Mouse (Mus musculus) cerebellum, postnatal 36 days (tissue): Measurements from ENCODE around the gene Chd5.

Experiments
- DNase-seq, 2 experiments: peaks; one replicate each; pipeline ENCODE4 v3.0.0; 2021 to 2022; ENCODE audit warnings: mixed read lengths in 2 of 2

The Chd5 gene

DNA sequence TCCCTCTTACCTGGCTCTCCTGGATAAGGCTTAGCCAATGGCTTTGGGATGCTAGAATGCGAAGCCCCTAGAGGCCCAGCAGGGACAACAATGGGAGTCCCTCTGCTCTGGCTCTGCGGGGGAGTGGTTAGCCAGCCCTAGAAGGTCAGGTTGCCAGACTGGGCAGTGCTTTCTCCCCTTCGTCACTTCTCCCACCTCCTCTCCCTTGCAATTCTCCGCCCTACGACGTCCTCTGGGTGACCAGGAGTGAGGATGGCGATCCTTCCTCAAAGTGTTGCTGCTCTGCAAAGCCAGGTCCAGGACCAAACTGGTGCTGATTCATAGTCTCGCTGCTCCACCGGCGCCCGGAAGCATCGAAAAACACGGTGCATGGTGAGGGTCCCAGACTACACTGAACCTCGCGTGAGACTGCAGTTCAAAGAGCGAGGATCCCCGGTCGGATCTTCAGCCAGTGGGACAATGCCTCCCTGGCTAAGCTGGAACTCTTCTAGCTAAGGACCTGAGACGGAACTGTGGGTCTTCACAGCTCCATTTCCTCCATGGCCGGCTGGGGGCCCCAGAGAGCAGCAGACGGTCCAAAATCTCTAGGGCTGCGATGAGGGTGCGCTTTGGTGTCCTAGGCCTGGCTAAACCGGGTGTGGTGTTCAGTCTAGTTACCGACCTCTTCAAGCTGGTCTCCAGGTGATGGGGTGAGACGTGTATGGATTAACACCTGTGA, 19.8 kb upstream of the Chd5 start, which contains the start of gene Rnf207:
Gene Rnf207 (minus strand): TSS at position 477 of the 718 bp plus-strand sequence.
- peak; percentile 72 for DNase-seq

DNA sequence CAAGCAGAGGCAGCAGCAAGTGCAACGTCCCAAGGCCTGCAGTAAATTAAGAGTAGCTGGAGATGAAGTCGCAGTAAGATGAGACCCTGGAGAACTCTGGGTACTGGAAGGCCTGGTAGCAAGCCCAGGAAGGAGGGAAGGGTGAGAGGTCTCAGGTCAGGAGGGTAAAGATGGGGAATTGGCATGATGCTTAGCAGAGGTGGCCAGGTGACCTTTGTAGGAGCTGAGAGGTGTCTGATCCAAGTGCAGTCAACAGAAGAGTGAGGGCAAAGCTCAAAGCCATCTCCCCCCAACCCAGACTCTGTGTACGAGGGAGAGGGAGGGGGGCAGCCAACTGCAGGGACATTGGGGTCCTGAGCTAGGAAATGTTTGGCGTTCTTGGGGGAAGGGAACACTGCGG, 17.0 kb upstream of the Chd5 start:
- DNase-seq: no peak

DNA sequence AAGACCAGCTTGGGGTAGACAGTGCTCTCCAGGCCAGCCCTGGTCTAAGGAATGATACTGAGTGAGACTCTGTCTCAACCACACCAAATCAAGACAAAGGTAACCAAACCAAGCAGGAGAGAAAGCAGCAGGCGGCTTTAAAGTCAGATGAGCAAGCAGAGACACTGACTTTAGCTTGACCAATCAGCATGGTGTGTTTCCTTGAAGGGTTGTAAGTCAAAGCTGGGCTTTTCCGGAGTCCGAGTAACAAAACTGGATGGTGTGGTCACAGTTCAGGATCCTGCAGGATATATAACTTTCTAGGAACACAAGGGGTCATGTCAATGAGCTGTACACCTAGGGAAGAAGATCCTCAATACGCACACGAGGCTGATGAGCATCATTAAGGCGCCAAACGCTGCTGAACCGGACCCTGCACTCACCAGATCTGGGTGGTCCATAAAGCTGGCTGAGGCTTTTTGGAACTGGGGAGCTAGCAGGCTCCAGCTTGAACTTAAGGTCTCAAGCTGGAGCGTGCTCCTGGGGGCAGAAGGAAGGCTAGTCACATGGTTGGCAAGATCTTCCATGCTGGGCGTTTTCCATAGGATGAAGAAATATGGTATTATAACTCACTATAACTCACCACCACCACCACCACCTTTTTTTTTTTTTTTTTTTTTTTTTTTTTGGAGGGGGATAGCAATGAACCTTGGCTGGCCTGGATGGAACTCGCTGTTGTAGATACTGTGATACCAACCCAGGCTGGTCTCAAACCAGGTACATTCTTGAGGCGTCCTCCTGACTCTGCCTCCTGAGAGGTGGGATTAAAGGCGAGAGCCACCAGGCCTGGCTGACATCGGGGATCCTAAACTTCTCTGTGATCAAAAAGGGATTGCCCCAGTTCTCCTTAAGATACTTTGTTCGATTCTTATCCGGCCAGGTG, 13.5 kb upstream of the Chd5 start:
- no peak for DNase-seq

DNA sequence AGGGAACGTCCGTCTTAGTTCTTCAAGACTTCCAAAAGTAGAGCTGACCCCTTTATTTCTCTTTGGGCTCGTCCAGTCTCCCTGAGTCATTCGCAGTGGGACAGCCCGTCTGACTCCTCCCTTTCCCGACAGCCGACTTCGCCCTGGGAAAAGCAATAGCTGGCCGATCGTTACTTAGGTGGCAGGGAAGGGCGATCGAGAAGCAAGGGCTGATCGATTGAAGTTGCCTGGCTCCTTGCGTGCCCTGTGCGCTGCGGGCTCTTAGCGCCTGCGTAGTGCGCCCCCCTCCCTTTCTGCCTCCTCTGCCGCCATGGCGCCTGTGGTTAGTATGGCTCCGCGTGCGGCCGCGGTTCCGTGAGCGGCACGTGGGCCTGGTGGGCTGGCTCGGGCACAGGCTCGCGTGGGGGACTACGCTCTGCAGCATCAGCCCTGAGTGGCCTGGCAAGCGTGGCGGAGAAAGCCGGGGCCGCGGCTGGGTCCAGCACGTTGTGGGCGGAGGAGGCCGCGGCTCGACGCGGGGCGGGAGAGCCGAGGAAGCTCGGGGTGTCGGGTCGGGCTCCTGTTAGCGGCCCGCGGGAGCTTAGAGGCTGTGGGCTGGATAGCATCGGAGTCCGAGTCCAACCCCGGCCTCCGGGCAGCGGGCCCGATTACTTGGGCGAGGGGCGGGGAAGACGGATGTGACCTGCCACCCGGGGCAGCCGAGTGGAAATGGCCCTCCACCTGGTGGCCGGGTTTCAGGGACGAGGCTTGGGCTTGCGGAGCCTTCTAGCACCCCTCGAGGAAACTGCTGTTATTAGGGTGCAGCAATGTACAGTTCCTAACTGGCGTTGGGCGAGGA, 12.7 kb upstream of the Chd5 start, which contains the start of gene Rpl22:
Gene Rpl22 (plus strand): TSS at position 169 of the 838 bp plus-strand sequence.
- peak; percentile 93 to 95 for DNase-seq

DNA sequence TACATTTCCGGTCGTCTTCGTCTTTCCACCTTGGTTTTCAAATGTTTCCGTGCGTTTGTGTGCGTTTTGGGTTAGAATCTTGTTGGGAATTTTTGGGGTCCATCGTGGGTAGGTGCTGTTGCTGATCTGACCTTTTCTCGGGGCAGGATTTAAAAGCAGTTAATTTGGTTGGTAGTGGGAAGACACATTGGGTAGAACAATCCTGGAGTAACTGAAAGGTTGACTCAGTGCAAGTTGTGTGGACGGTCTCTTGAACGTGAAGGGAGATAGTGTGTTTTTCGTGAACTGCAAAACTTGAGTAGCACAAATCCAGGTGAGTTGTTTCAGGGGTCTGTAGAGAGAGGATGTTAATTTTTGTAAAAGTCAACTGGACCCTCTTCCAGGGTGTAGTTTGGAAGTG, 11.9 kb upstream of the Chd5 start:
- no peak for DNase-seq

DNA sequence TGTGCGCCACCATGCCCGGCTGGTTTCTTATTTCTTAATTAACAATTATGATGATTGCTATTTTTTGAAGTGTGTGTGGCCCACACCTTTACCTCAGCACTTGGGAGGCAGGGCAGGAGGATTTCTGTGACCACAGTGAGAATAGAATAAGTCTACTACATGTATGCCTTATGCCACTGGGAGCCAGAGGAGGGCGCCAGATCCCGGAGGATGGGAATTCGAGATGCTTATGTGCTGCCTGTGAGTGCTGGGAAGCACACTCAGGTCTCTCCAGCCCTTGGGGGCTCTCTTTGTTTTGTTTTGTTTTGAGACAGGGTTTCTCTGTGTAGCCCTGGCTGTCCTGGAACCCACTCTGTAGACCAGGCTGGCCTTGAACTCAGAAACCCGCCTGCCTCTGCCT, 9.8 kb upstream of the Chd5 start:
- DNase-seq: peak in 1 of 2 experiments; percentile 61

DNA sequence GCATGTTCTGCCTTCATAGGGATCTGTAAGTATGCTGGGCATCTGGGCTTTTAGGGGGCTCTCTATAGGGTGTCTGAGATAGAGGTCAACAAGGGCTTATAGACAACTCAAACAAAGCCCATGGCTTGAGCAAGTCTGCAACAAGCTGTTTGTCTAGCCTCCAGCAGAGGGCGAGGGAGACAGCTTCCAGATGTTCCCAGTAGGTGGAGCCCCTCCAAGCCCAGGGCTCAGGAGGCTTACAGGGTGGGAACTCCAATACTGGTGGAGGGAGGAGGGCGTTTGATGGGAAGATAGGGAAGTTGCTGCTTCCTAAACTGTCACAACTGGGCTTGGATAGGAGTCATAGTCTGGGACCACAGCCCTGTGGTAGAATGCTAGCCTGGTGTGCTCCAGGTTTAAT, 5.5 kb upstream of the Chd5 start:
- DNase-seq: no peak

DNA sequence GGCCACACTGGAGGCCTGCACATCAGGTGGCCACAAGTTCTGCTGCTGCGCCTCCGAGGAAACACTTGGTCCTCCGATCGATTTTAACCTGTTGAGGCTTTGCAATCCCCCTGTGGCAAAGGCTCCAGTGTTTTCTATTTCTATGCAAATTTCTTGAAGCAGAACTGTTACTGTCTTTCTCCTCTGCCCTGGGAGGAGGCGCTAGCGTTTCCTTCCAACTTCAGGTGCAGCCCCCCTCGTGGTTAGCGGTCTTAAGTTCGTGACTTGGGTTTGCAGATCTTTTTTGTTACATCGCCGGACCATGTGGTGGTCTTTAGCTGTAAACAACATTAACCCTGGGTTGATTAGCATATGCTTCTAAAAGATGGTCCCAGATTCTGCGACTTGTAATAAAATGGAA, 4.9 kb upstream of the Chd5 start:
- DNase-seq: no peak

DNA sequence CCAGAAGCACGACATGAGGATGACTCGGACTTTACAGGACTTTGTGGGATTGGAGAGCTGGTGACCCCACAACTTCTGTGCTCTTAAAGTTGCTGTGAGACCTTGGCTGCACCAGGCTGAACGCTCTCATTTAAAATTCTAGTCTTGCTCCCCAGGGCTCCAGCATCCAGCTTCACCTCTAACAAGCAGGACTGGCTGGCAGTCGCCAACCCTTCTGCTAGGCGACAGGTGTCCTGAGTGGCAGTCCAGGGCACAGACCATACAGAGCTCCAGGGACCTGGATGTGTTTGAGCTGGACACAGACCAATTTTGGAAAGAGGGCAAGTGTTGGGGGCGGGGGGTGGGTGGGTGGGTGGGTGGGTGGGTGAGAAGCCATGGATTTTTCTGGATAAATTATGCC, 679 bp upstream of the Chd5 start:
- DNase-seq: no peak

DNA sequence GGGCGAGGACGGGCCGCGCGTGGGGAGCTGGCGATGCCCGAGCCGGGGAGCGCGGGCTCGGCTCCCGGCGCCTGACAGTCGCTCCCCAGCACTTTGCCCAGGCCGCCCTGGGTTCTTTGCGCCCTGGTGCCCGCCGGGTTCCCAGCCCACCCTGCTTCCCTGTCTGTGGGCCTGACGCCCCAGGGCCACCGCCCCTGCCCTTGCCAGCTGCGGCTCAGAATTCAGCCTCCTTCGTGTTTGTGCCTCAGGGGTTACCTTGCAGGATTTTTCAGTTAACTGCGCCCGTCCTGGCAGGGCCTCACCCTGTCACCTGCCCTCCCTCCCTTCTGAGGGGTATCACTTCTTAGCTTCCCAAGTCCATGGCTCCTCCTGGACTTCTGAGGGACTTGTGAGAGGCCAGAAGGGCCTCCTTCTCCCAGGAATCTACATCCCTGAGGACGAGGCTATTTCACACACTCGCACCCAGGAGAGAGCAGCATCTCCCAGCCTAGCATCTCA, 891 bp downstream of the Chd5 start:
- no peak for DNase-seq

DNA sequence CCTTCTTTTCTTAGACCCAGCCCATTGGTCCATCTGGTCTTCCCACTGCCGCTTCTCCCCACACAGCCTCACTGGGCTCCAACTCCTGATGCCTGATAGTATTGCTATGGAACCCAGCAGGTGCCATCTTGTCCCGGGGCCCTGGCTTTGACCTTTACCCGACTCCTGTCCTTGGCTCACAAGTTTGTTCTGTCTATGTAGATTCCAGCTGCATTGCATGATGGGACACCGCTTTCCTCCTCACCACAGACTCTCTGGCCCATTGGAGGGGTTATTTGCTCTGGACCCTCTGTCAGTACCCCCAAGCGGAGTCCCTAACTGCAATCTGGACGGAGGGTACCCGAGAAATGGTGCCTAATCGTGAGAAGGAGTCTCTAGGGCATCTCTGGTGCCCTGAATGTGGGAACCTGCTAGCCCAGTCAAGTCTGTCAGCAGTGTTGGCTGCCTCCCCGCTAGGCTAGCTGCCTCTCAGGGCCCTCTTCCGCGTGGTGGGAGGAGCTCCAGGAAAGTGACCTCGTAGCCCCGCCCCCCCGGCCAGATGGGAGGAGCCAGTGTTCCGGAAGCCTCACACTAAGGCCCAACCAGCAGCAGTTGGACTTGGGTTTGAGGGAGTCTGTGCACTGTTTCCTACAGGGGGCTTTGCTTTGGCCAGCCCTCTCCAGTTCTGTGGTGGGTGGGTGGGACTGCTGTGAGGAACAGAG, 2.3 kb downstream of the Chd5 start:
- DNase-seq: no peak

DNA sequence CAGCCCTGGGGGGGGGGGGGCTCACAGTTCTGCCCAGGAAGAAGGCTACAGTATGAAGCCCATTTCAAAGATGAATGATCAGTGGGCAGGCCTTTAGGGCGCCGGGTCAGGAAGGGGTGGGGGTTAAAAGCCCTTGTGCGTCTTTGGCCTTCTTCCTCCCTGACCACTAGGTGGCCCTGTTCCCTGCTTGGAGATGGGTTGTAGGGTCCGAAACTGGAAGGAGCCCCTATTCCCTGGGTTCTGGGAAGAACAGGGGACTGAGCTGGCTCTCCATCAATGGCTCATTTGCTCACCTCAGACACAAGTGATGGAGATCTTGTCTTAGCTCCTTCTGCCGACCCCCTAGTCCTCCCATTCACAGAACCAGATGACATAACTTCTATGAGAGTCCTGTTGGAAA, 4.8 kb downstream of the Chd5 start:
- DNase-seq: peak; percentile 38 to 40

DNA sequence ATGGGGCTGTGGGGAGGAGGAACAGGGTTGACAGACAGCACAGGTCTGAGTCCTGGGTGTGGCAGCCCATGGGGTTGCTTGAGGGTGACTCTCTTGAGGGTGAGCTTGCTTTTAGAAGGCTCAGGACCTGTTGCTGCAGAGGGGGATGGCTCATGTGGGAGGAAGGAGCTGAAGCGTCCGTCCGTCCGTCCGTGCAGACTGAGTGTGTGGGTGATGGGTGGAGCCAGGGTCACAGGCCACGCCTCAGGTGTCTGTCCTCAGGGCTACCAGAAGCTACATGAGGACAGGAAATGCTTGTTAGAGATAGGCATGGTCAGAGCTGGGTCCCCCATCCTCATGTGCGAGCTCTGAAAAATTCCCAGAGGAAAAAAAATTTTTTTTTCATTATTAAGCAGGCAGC, 6.2 kb downstream of the Chd5 start:
- DNase-seq: no peak

DNA sequence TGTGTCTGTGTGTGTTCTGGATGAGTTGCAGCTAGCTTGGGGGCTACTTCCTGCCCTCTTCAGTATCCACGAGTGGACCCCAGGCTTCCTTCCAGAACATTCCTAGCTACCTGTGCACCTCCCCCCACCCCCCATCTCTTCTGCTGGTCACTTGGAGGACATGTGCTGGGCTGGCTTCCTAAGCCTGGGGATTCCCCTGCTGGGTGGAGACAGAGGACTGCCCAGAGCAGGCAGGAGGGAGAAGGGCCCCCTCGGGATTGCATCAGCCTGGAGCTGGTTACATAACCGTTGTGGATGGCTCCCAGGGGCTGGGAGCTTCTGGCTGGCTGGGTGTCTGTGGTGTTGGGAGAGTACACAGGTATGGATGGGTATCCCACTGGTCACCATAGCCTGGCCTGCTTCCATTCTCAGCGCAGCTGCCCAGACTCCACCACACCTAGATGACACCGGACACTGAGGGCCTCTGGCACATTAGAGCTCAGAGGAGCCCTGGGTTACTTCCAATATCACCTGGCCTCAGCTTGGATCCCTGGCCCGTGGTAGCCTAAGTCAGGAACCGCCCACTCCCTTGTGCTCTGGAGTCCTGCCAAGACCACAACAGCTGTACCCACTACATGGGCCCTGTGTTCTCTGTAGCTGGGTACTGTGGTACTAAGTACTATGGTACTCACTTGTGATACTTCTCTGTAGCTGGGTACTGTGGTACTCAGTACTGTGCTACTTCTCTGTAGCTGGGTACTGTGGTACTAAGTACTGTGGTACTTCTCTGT, 6.9 kb downstream of the Chd5 start:
- DNase-seq: no peak

DNA sequence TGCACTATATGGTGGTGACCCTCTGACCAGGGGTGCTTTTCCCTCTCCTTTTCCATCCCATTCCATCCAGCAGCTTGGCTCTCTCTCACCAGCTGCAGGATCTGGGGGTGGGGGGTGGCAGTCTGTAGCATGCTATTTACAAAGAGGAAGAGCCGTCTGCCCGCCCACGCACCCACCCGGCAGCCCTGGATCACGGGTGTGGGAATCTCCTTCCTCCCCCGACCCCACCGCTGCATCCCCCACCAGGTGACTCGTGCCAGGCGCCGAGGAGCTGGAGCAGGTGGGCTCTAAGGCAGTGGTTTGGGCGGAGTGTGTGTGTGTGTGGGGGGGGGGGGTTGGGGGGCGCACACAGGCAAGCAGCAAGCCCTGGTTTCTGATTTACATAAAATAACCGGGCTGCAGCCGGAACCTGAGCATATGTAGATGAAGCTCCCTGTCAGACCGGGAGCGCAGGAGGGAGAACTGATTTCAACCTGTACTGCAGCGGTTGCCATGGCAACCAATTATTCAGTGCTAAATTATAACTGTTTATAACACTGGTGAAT, 11.5 kb downstream of the Chd5 start:
- no peak for DNase-seq

DNA sequence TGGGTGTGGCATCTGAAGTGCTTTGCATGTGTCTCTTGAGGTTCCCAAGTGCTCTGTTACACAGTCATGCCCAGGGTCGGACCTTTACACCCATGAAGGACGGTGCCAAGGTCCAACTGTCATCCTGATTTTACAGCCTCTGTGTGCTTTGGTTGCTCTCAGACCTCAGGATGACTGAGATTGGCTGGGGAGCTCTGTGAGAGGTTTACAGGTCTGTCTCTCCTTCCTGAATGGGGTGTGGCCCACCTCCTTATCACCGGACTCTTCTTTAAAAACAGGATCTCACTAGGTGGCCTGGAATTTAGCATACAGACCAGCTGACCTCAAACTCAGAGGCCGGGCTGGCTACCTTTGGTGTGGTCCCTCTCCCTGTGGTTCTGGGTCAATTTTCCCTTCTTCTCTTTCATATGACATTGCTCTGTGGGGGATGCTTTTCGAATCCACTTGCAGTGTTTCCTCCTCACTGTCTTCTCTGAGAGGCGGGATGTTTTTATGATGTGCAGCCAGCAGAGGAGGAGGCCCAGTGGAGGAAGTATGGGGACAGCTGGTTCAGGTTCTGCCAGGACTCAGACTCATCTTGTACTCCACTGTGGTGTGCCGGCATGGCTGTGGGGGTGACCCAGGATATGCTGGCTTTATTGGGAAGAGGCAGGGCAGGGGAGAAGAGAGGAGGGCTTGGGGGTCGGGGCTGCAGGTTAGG, 12.4 kb downstream of the Chd5 start:
- no peak for DNase-seq

DNA sequence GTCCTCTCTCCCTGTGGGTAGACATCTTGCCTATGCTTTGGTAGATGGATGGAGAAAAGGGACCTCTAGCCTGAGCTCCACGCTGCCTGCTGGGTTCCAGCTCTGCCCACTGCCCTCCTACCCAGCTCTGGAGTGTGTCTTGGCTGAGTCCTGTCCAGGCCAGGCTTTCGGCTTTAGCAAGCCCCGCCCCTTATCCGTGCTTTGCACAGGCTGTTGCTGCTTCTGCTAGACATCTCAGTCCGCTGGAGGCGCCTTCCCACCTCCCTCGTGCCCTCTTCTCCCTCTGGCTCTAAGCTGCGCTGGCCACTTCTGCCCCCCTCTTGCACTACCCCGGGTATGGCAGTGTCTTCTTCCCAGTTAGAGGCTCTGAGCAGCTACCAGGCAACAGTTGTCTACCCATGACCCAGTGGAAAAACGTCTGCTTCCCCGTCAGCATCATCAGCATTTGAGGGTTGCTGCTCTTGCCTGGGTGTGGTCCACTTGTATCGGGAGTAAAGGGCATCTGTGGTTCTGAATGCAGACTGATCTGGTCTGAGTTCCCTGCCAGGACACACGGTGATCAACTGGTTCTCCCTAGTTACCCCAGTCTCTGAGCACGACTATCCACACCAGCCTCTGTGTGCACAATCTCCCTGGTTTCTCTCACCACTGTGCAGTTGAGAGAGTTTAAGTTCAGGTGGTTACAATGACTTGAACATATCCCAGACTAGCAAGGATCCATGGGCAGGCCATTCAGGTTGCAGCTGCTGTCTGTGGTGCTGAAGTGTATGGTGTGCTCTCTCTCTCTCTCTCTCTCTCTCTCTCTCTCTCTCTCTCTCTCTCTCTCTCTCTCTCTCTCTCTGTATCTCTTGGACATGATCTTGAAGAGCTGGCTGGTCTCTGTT, 13.2 kb downstream of the Chd5 start:
- no peak for DNase-seq

DNA sequence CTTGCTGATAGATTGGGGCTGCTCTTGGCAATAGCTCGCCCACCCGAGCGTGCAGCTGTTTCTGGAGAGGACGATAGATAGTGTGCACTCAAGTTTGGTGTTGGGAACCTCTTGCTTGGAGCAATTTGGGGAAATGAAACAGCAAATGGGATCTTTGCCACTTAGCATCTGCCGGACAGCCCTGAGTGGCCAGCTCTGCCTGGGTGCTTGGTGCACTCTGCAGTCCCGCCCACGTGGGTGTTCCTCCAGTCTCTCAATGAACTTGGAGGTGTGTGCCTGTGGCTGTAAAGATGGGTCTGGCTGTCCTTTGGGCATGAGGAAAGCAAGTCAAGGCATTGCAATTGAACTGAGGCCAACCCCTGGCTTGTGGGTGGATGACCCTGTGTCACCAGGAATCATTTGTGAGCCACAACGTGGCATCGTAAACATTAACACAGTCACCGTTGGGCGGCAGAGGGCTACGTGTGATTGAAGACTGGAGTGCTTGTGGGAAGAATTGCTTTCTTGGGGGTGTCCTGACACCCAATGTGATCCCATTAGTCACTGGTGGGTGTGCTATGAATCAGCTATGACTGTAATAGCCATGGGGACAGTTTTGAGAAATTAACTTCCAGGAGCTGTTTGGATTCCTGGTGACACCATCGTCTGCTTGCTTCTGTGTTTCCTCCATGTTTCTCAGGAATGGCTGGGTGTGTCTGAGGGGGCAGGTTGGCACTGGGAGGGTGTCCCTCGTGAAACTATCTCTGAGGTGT, 15.6 kb downstream of the Chd5 start:
- DNase-seq: no peak

DNA sequence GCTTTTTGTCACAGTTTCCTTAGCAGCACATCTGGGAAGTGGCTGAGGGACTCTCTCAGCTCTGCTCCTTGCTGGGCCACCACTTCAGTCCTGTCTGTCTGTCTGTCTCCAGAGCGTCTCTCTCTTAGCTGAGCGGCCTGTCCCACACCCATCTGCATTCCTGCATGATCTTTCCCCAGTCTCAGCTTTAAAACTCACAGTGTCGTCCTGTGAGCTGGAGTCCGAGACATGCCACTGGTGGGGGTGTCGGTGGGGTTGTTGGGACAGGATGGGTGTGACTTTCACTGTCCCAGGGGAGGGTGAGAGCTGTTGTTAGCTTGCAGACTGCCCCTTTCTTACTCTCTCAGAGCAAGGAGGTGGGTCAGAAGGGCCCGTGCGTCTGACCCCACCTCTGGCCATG, 17.2 kb downstream of the Chd5 start:
- DNase-seq: no peak
